Mouse (Mus musculus): ENCODE results near the gene Hfe.
"Not testable (repeated sequence)": the region's sequence is repeated elsewhere in the genome, so short reads cannot be mapped to it uniquely, and the experiment has no call there.

Gene Hfe

GRCm38 (mm10) chr13:23710374-23711089, at the start of gene Hfe:
TSS of gene Hfe (minus strand) at chr13:23710854.
- peak; percentile 21 for DNase-seq (ENCODE audit: low spot score)

- DNase-seq (ENCODE audit: low spot score): no peak
These were observed 49.2 kb upstream of the Hfe start for GRCm38 (mm10) chr13:23759916-23760239.

- no peak for DNase-seq (ENCODE audit: low spot score)
These were observed 48.7 kb upstream of the Hfe start for GRCm38 (mm10) chr13:23759251-23759771.

GRCm38 (mm10) chr13:23757921-23758320, 47.3 kb upstream of the Hfe start:
- DNase-seq (ENCODE audit: low spot score): no peak

- DNase-seq (ENCODE audit: low spot score): no peak
These were observed 46.6 kb upstream of the Hfe start for GRCm38 (mm10) chr13:23757211-23757773.

GRCm38 (mm10) chr13:23756790-23757189, 46.1 kb upstream of the Hfe start, which contains the start of gene Hist1h4b:
TSS of gene Hist1h4b (plus strand) at chr13:23757013.
- peak; percentile 79 for DNase-seq (ENCODE audit: low spot score)

- no peak for DNase-seq (ENCODE audit: low spot score)
These were observed 44.3 kb upstream of the Hfe start for GRCm38 (mm10) chr13:23755000-23755399.

- DNase-seq (ENCODE audit: low spot score): no peak
These were observed 42.8 kb upstream of the Hfe start for GRCm38 (mm10) chr13:23753314-23754078.

- no peak for DNase-seq (ENCODE audit: low spot score)
These were observed 42.1 kb upstream of the Hfe start for GRCm38 (mm10) chr13:23752742-23753172.

- DNase-seq (ENCODE audit: low spot score): peak; percentile 72
These were observed 41.5 kb upstream of the Hfe start, which contains the start of gene Hist1h3b for GRCm38 (mm10) chr13:23752067-23752741. TSS of gene Hist1h3b (plus strand) at chr13:23752267.

GRCm38 (mm10) chr13:23751478-23751956, 40.9 kb upstream of the Hfe start:
- DNase-seq (ENCODE audit: low spot score): no peak

- DNase-seq (ENCODE audit: low spot score): not testable (repeated sequence)
These were observed 40.3 kb upstream of the Hfe start, which contains the start of gene Hist1h2ab for GRCm38 (mm10) chr13:23750839-23751477. TSS of gene Hist1h2ab (plus strand) at chr13:23751126.

GRCm38 (mm10) chr13:23749563-23750121, 39.0 kb upstream of the Hfe start:
- DNase-seq (ENCODE audit: low spot score): no peak

- DNase-seq (ENCODE audit: low spot score): no peak
These were observed 37.2 kb upstream of the Hfe start for GRCm38 (mm10) chr13:23747892-23748288.

GRCm38 (mm10) chr13:23747081-23747891, 36.6 kb upstream of the Hfe start:
- no peak for DNase-seq (ENCODE audit: low spot score)

- peak; percentile 51 for DNase-seq (ENCODE audit: low spot score)
These were observed 35.8 kb upstream of the Hfe start, which contains the start of gene Hist1h2bb for GRCm38 (mm10) chr13:23746201-23747080. TSS of gene Hist1h2bb (plus strand) at chr13:23746734.

GRCm38 (mm10) chr13:23745381-23746161, 34.9 kb upstream of the Hfe start, which contains the start of gene Hist1h3c:
TSS of gene Hist1h3c (minus strand) at chr13:23745602.
- peak; percentile 69 for DNase-seq (ENCODE audit: low spot score)

All from urinary bladder, postnatal 25 days (tissue).